Mouse (Mus musculus) forebrain, embryonic 14.5 days (tissue): ENCODE measurements around the gene Gm20503. TPM values are rescaled to one million over a fixed set of nuclear protein-coding genes. Genes with fewer than 3 reads are reported as not detected.

Source experiments
- ATAC-seq: fragments of 200-750 bp; cut with Nextera tagmentation; 2 replicates; pipeline ENCODE4 v1.8.0; 2017; ENCODE audit warnings: mild to moderate bottlenecking, moderate library complexity
- DNase-seq: peaks from one replicate; pipeline ENCODE4 v3.0.0-alpha.2; 2015; ENCODE audit warnings: low spot score
- H3K27ac ChIP-seq: fragments of 300-500 bp; sonication (generic); 2 replicates; pipeline ENCODE4 v1.5.1; 2014; ENCODE audit warnings: low read depth, mild to moderate bottlenecking, control low read depth, low read length, moderate library complexity
- H3K27me3 ChIP-seq: fragments of 300-500 bp; sonication (generic); replicated peaks from 2 replicates; pipeline ENCODE4 v1.6.1; 2014; ENCODE audit warnings: low read length, control low read depth, mixed read lengths; ENCODE audit not compliant: control insufficient read depth, insufficient read depth
- H3K36me3 ChIP-seq: fragments of 300-500 bp; sonication (generic); 2 replicates; pipeline ENCODE4 v1.6.1; 2014; ENCODE audit warnings: low read length, control low read depth; ENCODE audit not compliant: control insufficient read depth, insufficient read depth
- H3K4me1 ChIP-seq: fragments of 300-500 bp; sonication (generic); 2 replicates; pipeline ENCODE4 v1.6.1; 2014; ENCODE audit warnings: antibody characterized with exemption, low read length, control low read depth; ENCODE audit not compliant: control insufficient read depth, insufficient read depth
- H3K4me2 ChIP-seq: fragments of 300-500 bp; sonication (generic); 2 replicates; pipeline ENCODE4 v1.6.1; 2014; ENCODE audit warnings: mild to moderate bottlenecking, control low read depth, low read length
- H3K4me3 ChIP-seq: fragments of 300-500 bp; sonication (generic); 2 replicates; pipeline ENCODE4 v1.5.1; 2014; ENCODE audit warnings: low read depth, low read length, control low read depth
- H3K9ac ChIP-seq: fragments of 300-500 bp; sonication (generic); 2 replicates; pipeline ENCODE4 v1.6.1; 2014; ENCODE audit warnings: mild to moderate bottlenecking, low read length, control low read depth, moderate library complexity
- H3K9me3 ChIP-seq: fragments of 300-500 bp; sonication (generic); replicated peaks from 2 replicates; pipeline ENCODE4 v1.6.1; 2016; ENCODE audit warnings: low read length, control low read depth, mixed read lengths; ENCODE audit not compliant: control insufficient read depth
- WGBS: fragments of 180-500 bp; shearing (Covaris S2); extraction: QIAGEN DNeasy Blood & Tissue Kit; methylation state at CpG from one replicate; pipeline ENCODE4 v1.1.7; 2014; 5-methylcytosine and 5-hydroxymethylcytosine counted together
- polyA plus RNA-seq: library from polyadenylated mRNA; unstranded; fragments of >200 nt; fragmentation: Nextera tagmentation; extraction: Ambion mirVana; gene quantifications from 2 replicates; pipeline ENCODE4 v1.2.1, GENCODE M21; 2014

Gm20503 gene
- polyA plus RNA-seq, 1 experiment from 2014 or later = 5.3 TPM

- Histone ChIP-seq H3K27ac (no peak overlapping the region), H3K27me3 (no peaks in the 10 kb centered on the region), H3K4me1 (no peaks in the 10 kb centered on the region), H3K36me3 (peaks cover 14% of the 10 kb centered on the region; the same call in 1 of the 2 replicates), H3K9me3 (no peaks in the 10 kb centered on the region), H3K4me3 (no peak overlapping the region), H3K4me2 (no peak overlapping the region), H3K9ac (no peak overlapping the region)
- no peak for DNase-seq
- ATAC-seq = no peak
- WGBS = 91% methylated on average over 3 of the region's 3 CpGs
Observed at GRCm38 (mm10) chr4:59015181-59015580, 12.2 kb downstream of the Gm20503 start.

GRCm38 (mm10) chr4:59016922-59017321 is 13.9 kb downstream of the Gm20503 start:
- Histone ChIP-seq H3K27me3 (no peaks in the 10 kb centered on the region), H3K36me3 (peaks cover 22% of the 10 kb centered on the region; the same call in 1 of the 2 replicates), H3K27ac (no peak overlapping the region), H3K9ac (no peak overlapping the region), H3K4me1 (no peaks in the 10 kb centered on the region), H3K9me3 (no peaks in the 10 kb centered on the region), H3K4me2 (no peak overlapping the region), H3K4me3 (no peak overlapping the region)
- 89% methylated on average over 2 of the region's 2 CpGs for WGBS
- DNase-seq (no peak), ATAC-seq (no peak)

GRCm38 (mm10) chr4:59034325-59034917 is 31.4 kb downstream of the Gm20503 start:
- no peak for DNase-seq
- WGBS = 66% methylated on average over 10 of the region's 10 CpGs

GRCm38 (mm10) chr4:59034918-59035785 is 32.1 kb downstream of the Gm20503 start, which contains the start of gene Gng10:
Gene Gng10 (plus strand): TSS chr4:59035088.
- Histone ChIP-seq H3K27ac (peak within 1 kb of the TSS; percentile 90), H3K4me1 (no peaks in the 10 kb centered on the region), H3K27me3 (no peaks in the 10 kb centered on the region), H3K9ac (peak within 1 kb of the TSS; percentile 91), H3K4me3 (peak within 1 kb of the TSS; percentile 78), H3K36me3 (peaks cover 6% of the 10 kb centered on the region; the same call in 1 of the 2 replicates), H3K9me3 (no peaks in the 10 kb centered on the region; the same call in 1 of the 2 replicates), H3K4me2 (peak within 1 kb of the TSS; percentile 61)
- peak; percentile 91 for ATAC-seq
- 10% methylated on average over 76 of the region's 76 CpGs for WGBS
- peak; percentile 64 for DNase-seq

More at GRCm38 (mm10) chr4:59034325-59034917, 31.4 kb downstream of the Gm20503 start:
- Histone ChIP-seq H3K9ac (peak overlapping the region; percentile 91), H3K27ac (peak overlapping the region; percentile 90; the same call in 1 of the 2 replicates), H3K4me2 (peak overlapping the region; percentile 61), H3K4me1 (no peaks in the 10 kb centered on the region), H3K27me3 (no peaks in the 10 kb centered on the region), H3K36me3 (no peaks in the 10 kb centered on the region), H3K4me3 (peak overlapping the region; percentile 78), H3K9me3 (no peaks in the 10 kb centered on the region; the same call in 1 of the 2 replicates)
- peak; percentile 12; the same call in 1 of the 2 replicates for ATAC-seq

- Histone ChIP-seq H3K4me2 (peak overlapping the region; percentile 61), H3K27ac (peak overlapping the region; percentile 90), H3K9ac (peak overlapping the region; percentile 91), H3K4me3 (peak overlapping the region; percentile 78), H3K27me3 (no peaks in the 10 kb centered on the region), H3K9me3 (no peaks in the 10 kb centered on the region; the same call in 1 of the 2 replicates), H3K4me1 (no peaks in the 10 kb centered on the region), H3K36me3 (peaks cover 7% of the 10 kb centered on the region; the same call in 1 of the 2 replicates)
- ATAC-seq (peak; percentile 23; the same call in 1 of the 2 replicates), DNase-seq (peak; percentile 24)
- WGBS = 52% methylated on average over 18 of the region's 18 CpGs
Observed at GRCm38 (mm10) chr4:59035786-59036350, 32.9 kb downstream of the Gm20503 start.

GRCm38 (mm10) chr4:59036490-59037127 is 33.6 kb downstream of the Gm20503 start:
- Histone ChIP-seq H3K36me3 (peaks cover 9% of the 10 kb centered on the region; the same call in 1 of the 2 replicates), H3K4me2 (peak overlapping the region; percentile 12; the same call in 1 of the 2 replicates), H3K4me1 (no peaks in the 10 kb centered on the region), H3K9ac (no peak overlapping the region), H3K9me3 (no peaks in the 10 kb centered on the region; the same call in 1 of the 2 replicates), H3K27me3 (no peaks in the 10 kb centered on the region), H3K27ac (no peak overlapping the region), H3K4me3 (no peak overlapping the region)
- WGBS = 51% methylated on average over 13 of the region's 13 CpGs
- peak; percentile 9; the same call in 1 of the 2 replicates for ATAC-seq
- DNase-seq = peak; percentile 84

- 87% methylated on average over 3 of the region's 3 CpGs for WGBS
- DNase-seq = no peak
- no peaks in the 10 kb centered on the region for H3K4me1 ChIP-seq
- no peak for ATAC-seq
- peaks cover 9% of the 10 kb centered on the region; the same call in 1 of the 2 replicates for H3K36me3 ChIP-seq
- no peaks in the 10 kb centered on the region; the same call in 1 of the 2 replicates for H3K9me3 ChIP-seq
- no peaks in the 10 kb centered on the region for H3K27me3 ChIP-seq
- H3K9ac ChIP-seq = no peak overlapping the region
- H3K27ac ChIP-seq = no peak overlapping the region
- H3K4me2 ChIP-seq = no peak overlapping the region
- H3K4me3 ChIP-seq = no peak overlapping the region
Observed at GRCm38 (mm10) chr4:59037525-59037924, 34.5 kb downstream of the Gm20503 start.
